Mouse (Mus musculus): Measurements from ENCODE around the gene P3h3.

DNA sequence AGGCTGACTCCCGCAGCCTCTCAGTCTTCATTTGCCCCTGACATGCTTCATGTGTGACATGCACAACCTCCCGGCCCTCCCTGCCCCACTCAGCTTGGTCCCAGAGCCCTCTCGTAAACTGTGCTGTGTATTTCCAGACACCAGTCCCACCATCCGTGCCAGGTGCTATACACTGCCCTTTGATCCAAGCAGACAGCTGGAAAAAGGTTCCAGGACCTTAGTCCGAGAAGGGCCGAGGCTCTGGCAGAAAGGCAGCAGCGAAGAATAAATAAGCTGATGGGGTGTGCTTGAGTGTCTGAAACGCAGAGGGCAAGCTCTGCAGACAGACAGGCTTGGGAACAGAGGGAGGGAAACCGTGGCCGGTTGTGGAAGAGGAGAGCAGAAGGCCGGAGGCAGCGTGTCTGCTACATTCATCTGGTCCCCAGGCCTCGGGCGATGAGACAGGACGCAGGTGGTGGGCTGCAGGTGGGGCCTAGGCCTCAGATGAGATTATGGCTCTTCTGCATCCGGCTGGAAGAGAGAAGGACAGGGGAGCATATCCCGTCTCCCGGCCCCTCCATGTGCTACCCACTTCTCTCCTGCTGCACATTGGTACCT lies 8.3 kb upstream of the P3h3 start:
- TF ChIP-seq CTCF (IDR thresholded peaks at IDR 0.05; ENCODE audit: low read depth, low read length) (no peak), TAL1 (conservative IDR thresholded peaks at IDR 0.05; ENCODE audit: low read depth, low read length) (no peak), GATA2 (IDR thresholded peaks at IDR 0.05; ENCODE audit: borderline replicate concordance, low read depth, low read length) (no peak)

Measured in G1E (cell line).